Mouse (Mus musculus): ENCODE measurements around the gene R3hdm1. TPM values are rescaled to one million over a fixed set of nuclear protein-coding genes. Genes with fewer than 3 reads are reported as not detected.

Gene R3hdm1
- polyA plus RNA-seq, 1 experiment from 2014 or later, result 83.8 TPM

DNA sequence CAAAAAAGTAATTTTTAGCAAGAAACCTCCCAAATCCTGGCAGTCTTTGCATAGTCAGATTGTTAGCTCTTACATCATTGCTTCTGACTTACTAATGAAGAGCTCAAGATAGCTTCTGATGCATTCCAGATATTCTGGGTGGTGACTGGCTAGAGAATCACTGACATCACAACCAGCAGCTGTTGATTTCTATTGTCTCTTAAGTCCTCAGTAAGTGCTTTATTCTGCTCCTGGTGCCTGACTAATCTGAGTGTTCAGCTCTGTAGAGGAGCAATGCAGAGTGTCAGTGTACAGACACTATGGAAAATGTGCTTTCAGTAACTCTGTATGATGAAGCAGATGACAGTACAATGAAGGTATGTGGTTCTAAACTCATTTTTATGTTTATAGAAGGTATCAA is 38.6 kb downstream of the R3hdm1 start:
- no peaks in the 10 kb centered on the region for H3K9me3 ChIP-seq
- H3K4me1 ChIP-seq, result no peaks in the 10 kb centered on the region
- H3K4me2 ChIP-seq (replicated peaks), result no peak overlapping the region
- H3K4me3 ChIP-seq, result no peak overlapping the region
- no peaks in the 10 kb centered on the region for H3K27me3 ChIP-seq
- no peaks in the 10 kb centered on the region for H3K36me3 ChIP-seq
- H3K27ac ChIP-seq, result no peak overlapping the region
- no peak for ATAC-seq (ENCODE audit: insufficient number of reproducible peaks, insufficient read depth, low FRiP score, low TSS enrichment)
- no peak overlapping the region for H3K9ac ChIP-seq

DNA sequence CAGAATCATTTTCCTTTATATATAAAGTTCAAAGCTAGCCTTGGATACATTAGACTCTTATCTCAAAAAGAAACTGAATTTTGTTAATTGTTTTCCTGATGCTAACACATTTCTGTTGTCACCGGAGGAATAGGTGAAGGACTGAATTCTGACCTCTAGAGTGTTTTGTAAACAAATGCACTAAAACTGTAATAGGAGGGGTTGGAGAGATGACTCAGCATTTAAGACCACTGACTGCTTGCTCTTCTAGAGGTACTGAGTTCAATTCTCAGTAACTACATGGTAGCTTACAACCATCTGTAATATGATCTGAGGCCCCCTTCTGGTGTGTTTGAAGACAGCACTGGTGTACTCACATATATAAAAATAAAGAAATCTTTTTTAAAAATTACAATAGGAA is 63.9 kb downstream of the R3hdm1 start:
- no peaks in the 10 kb centered on the region for H3K36me3 ChIP-seq
- no peak overlapping the region for H3K27ac ChIP-seq
- 95% methylated on average over 1 of the region's 1 CpGs for WGBS

DNA sequence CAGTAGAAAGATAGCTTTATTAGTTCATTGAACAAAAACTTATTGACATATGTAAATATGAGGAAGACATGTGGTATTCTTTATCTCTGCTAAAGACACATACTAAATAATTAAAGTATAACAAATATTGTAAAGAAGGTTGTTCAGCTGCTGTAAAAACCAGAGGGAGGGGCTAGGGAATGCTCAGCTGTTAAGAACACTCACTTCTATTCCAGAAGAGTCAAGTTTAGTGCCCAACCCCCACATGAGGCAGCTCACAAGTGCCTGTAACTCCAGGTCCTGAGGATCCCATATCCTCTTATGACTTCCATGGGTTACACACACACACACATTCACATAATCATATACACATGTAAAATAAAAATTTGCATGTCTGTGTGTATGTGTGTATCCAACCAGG is 67.0 kb downstream of the R3hdm1 start:
- Histone ChIP-seq H3K27ac (no peak overlapping the region), H3K36me3 (peaks cover 3% of the 10 kb centered on the region; the same call in 1 of the 2 replicates), H3K27me3 (no peaks in the 10 kb centered on the region), H3K9ac (no peak overlapping the region), H3K4me2 (replicated peaks) (no peak overlapping the region), H3K9me3 (no peaks in the 10 kb centered on the region), H3K4me3 (no peak overlapping the region), H3K4me1 (no peaks in the 10 kb centered on the region)
- ATAC-seq (ENCODE audit: insufficient number of reproducible peaks, insufficient read depth, low FRiP score, low TSS enrichment), result no peak

More for the DNA sequence above, 63.9 kb downstream of the R3hdm1 start:
- H3K27me3 ChIP-seq, result no peaks in the 10 kb centered on the region
- no peaks in the 10 kb centered on the region for H3K9me3 ChIP-seq
- H3K4me2 ChIP-seq (replicated peaks), result no peak overlapping the region
- H3K4me3 ChIP-seq, result no peak overlapping the region
- no peak for ATAC-seq (ENCODE audit: insufficient number of reproducible peaks, insufficient read depth, low FRiP score, low TSS enrichment)
- no peak overlapping the region for H3K9ac ChIP-seq
- H3K4me1 ChIP-seq, result no peaks in the 10 kb centered on the region

DNA sequence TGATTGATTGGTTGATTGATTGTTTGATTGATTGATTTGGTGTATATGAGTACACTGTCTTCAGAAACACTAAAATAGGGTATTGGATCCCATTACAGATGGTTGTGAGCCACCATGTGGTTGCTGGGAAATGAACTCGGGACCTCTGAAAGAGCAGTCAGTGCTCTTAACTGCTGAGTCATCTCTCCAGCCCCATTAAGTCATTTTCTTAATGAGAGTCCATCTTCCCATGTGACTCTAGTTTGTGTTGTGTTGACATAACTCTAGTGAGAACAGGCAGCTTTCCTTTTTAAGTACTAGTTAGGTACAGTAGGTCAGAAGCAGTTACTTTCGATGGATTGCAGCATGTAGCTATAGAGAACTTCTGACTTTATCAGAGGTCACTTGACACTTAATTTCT is 88.3 kb downstream of the R3hdm1 start:
- no peak for ATAC-seq (ENCODE audit: insufficient number of reproducible peaks, insufficient read depth, low FRiP score, low TSS enrichment)
- 62% methylated on average over 2 of the region's 2 CpGs for WGBS
- Histone ChIP-seq H3K4me3 (no peak overlapping the region), H3K9me3 (no peaks in the 10 kb centered on the region), H3K27me3 (no peaks in the 10 kb centered on the region), H3K27ac (no peak overlapping the region), H3K4me2 (replicated peaks) (no peak overlapping the region), H3K4me1 (no peaks in the 10 kb centered on the region), H3K36me3 (peaks cover 38% of the 10 kb centered on the region), H3K9ac (no peak overlapping the region)

DNA sequence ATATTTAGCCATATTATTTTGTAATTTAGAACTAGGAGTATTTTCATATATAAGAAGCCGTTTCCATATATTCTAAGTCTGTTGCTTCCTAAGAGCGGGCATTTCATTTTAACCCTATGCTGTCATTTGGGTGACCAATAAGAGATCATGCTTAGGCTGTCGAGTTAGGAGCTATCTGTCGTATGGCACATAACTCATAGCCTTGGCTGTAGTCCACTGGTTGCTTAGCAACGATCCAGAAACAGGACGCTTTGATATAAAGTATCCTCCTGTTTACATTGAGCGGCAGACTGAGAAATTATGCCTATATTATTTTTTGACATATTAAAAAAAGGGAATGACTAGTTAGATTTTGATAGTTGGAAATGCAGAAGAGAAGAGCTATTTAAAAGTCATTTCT is 89.3 kb downstream of the R3hdm1 start:
- peaks cover 35% of the 10 kb centered on the region for H3K36me3 ChIP-seq

DNA sequence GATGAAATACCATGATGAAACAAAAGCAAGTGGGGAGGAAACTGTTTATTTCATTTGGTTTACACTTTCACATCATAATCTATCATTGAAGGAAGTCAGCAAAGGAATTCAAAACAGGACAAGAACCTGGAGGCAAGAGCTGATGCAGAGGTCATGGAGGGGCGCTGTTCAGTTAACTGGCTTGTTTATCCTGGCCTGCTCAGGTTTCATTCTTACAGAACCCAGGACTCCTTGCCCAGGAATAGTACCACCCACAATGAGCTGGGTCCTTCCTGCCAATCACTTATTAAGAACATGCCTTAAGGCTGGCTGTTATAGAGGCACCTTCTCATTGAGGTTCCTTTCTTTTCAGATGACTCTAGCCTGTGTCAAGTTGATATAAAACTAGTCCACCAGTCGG is 90.9 kb downstream of the R3hdm1 start:
- WGBS, result 31% methylated on average over 2 of the region's 2 CpGs
- ATAC-seq (ENCODE audit: insufficient number of reproducible peaks, insufficient read depth, low FRiP score, low TSS enrichment), result 0 out of 2 replicates have a peak, but pooled peaks have one; percentile 35

More for the DNA sequence above, 89.3 kb downstream of the R3hdm1 start:
- Histone ChIP-seq H3K4me2 (replicated peaks) (no peak overlapping the region), H3K9me3 (no peaks in the 10 kb centered on the region), H3K27ac (no peak overlapping the region), H3K4me3 (no peak overlapping the region), H3K4me1 (no peaks in the 10 kb centered on the region), H3K9ac (no peak overlapping the region), H3K27me3 (no peaks in the 10 kb centered on the region)
- ATAC-seq (ENCODE audit: insufficient number of reproducible peaks, insufficient read depth, low FRiP score, low TSS enrichment), result no peak
- 87% methylated on average over 7 of the region's 7 CpGs for WGBS

DNA sequence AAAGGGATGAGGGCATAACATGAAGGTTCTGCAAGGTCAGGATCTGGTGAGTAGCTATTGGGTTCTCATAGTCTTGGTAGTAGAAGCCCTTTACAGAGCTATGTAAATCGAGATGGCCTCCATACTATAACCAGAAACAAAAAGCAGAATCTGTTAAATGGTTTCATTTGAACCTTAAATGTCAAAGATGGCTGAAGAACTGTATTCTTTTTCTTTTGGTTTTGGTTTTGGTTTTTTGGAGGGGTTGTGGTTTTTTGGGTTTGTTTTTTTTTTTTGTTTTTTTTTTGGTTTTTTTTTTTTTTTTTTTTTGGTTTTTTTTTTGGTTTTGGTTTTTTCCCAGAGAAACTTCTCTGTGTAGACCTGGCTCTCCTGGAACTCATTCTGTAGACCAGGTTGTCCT is 94.3 kb downstream of the R3hdm1 start:
- H3K4me2 ChIP-seq (replicated peaks), result no peak overlapping the region
- no peak overlapping the region for H3K27ac ChIP-seq
- peaks cover 40% of the 10 kb centered on the region for H3K36me3 ChIP-seq
- no peak for ATAC-seq (ENCODE audit: insufficient number of reproducible peaks, insufficient read depth, low FRiP score, low TSS enrichment)
- H3K27me3 ChIP-seq, result no peaks in the 10 kb centered on the region
- WGBS, result 91% methylated on average over 1 of the region's 1 CpGs
- no peaks in the 10 kb centered on the region for H3K4me1 ChIP-seq
- no peak overlapping the region for H3K9ac ChIP-seq
- no peaks in the 10 kb centered on the region for H3K9me3 ChIP-seq
- no peak overlapping the region for H3K4me3 ChIP-seq

More for the DNA sequence above, 90.9 kb downstream of the R3hdm1 start:
- no peaks in the 10 kb centered on the region for H3K9me3 ChIP-seq
- no peak overlapping the region for H3K27ac ChIP-seq
- H3K36me3 ChIP-seq, result peaks cover 39% of the 10 kb centered on the region
- no peaks in the 10 kb centered on the region for H3K4me1 ChIP-seq
- H3K4me2 ChIP-seq (replicated peaks), result no peak overlapping the region
- H3K27me3 ChIP-seq, result no peaks in the 10 kb centered on the region
- no peak overlapping the region for H3K9ac ChIP-seq
- no peak overlapping the region for H3K4me3 ChIP-seq

DNA sequence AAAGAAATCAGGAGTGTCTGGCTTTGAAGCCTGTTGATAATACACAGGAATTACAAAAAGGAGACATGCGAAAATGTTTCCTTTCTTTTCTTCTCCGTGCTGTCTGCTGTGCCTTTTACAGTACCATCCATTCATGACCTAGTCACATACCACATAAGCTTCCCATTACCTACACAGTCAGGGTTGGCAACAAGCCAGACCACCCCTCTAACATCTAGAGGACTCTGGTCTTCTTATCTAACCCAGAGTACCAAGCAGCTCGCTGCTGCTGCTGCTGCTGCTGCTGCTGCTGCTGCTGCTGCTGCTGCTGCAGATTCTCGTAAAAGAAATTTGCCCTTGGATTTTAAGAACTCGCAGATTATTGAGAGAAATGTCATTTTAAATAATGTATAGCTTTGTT is 110.2 kb downstream of the R3hdm1 start:
- Histone ChIP-seq H3K4me3 (no peak overlapping the region), H3K4me1 (0 out of 2 replicates have a peak, but pooled peaks cover 6% of the 10 kb centered on the region), H3K9me3 (no peaks in the 10 kb centered on the region), H3K4me2 (replicated peaks) (no peak overlapping the region), H3K27ac (no peak overlapping the region), H3K36me3 (peaks cover 32% of the 10 kb centered on the region), H3K9ac (no peak overlapping the region), H3K27me3 (no peaks in the 10 kb centered on the region)
- ATAC-seq (ENCODE audit: insufficient number of reproducible peaks, insufficient read depth, low FRiP score, low TSS enrichment), result no peak
- 55% methylated on average over 5 of the region's 5 CpGs for WGBS

DNA sequence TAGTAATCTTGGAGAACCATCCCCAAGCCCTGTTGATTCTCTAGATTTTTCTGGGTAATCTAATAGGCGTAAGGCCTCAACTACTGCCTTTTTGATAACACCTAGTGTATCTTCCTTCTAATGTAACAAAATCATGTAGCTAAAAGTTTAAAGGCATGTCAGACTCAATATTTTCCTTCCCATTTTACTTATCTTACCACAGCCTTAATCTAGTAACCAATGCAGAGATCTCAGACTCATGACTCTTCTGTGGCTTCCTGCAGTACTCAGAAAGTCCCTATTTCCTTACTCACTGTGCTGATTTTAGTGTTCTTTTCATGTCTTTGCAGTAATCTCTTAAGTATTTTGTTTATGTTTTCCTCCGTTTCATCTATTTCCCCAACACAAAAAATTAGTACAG is 118.8 kb downstream of the R3hdm1 start:
- 93% methylated on average over 2 of the region's 2 CpGs for WGBS
- no peak for ATAC-seq (ENCODE audit: insufficient number of reproducible peaks, insufficient read depth, low FRiP score, low TSS enrichment)
- Histone ChIP-seq H3K9ac (no peak overlapping the region), H3K27me3 (no peaks in the 10 kb centered on the region), H3K4me2 (replicated peaks) (no peak overlapping the region), H3K4me1 (no peaks in the 10 kb centered on the region), H3K4me3 (no peak overlapping the region), H3K9me3 (no peaks in the 10 kb centered on the region), H3K27ac (no peak overlapping the region), H3K36me3 (peaks cover 42% of the 10 kb centered on the region)

DNA sequence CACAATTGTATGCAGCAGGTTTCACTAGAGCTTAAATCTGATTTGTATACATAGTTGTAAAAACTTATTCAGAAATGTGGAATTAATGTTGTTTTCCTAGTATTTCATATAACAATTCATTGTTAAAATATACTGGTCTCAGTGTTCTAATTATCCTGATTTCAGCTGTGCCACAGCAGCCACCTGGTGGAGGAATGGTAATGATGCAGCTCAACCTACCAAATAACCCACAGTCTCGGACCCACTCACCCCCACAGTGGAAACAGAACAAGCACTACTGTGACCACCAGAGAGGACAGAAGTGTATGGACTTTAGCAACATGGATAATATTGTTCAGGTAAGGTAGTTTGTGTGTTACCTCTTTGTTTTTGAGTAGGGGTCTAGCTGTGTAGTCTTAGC is 120.2 kb downstream of the R3hdm1 start:
- Histone ChIP-seq H3K27me3 (no peaks in the 10 kb centered on the region), H3K4me3 (no peak overlapping the region), H3K36me3 (peaks cover 37% of the 10 kb centered on the region), H3K27ac (no peak overlapping the region), H3K9ac (no peak overlapping the region), H3K4me1 (no peaks in the 10 kb centered on the region), H3K4me2 (replicated peaks) (no peak overlapping the region), H3K9me3 (no peaks in the 10 kb centered on the region)
- ATAC-seq (ENCODE audit: insufficient number of reproducible peaks, insufficient read depth, low FRiP score, low TSS enrichment), result no peak
- WGBS, result 71% methylated on average over 1 of the region's 1 CpGs

DNA sequence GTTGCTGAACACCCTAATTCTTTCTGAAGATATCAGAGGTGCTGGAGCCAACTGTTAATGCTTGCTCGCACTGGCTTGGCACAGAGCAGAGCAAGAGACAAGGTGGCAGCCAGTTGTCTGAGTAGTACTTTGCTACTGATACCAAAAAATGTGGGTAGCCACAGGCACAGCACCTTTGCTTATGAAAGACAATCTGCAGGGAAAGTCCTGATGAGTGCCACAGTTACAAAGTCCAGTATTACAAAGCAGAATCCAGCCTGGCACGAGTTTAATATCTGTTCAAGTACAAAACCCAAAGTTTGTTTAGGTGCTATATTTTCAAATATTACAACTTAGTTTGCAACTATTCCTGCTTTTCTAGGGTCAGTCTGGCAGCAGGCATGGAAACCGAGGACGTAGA is 132.1 kb downstream of the R3hdm1 start:
- ATAC-seq (ENCODE audit: insufficient number of reproducible peaks, insufficient read depth, low FRiP score, low TSS enrichment), result no peak
- Histone ChIP-seq H3K9me3 (no peaks in the 10 kb centered on the region), H3K27ac (no peak overlapping the region), H3K36me3 (peaks cover 42% of the 10 kb centered on the region), H3K4me2 (replicated peaks) (no peak overlapping the region), H3K4me1 (no peaks in the 10 kb centered on the region), H3K27me3 (no peaks in the 10 kb centered on the region), H3K4me3 (no peak overlapping the region), H3K9ac (no peak overlapping the region)
- 94% methylated on average over 4 of the region's 4 CpGs for WGBS

DNA sequence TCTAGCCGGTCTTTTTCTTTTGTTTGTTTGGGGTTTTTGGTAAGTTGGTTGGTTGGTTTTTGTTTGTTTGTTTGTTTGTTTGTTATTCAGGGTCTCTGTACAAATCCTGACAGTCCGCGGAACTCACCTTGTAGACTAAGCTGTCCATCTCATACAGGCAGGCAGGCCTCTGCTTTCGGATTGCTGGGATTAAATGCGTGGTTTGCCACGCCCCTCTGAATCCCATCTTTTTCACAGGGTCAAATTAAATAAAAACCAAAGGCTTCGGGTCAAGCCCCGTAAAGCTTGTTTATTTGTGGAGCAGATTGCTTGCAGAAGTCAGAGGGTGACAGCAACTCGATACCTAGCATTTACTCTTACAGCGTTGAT is 140.5 kb downstream of the R3hdm1 start, which contains the start of gene Ubxn4:
Gene Ubxn4 (plus strand): TSS at position 338 of the 369 bp plus-strand sequence.
- Histone ChIP-seq H3K4me1 (peaks cover 8% of the 10 kb centered on the region; the same call in 1 of the 2 replicates), H3K9ac (peak within 1 kb of the TSS; percentile 73), H3K4me2 (replicated peaks) (peak within 1 kb of the TSS; percentile 90), H3K9me3 (no peaks in the 10 kb centered on the region), H3K36me3 (no peaks in the 10 kb centered on the region), H3K27me3 (no peaks in the 10 kb centered on the region), H3K4me3 (peak within 1 kb of the TSS; percentile 74), H3K27ac (peak within 1 kb of the TSS; percentile 86)
- 9% methylated on average over 10 of the region's 10 CpGs for WGBS
- ATAC-seq (ENCODE audit: insufficient number of reproducible peaks, insufficient read depth, low FRiP score, low TSS enrichment), result peak; percentile 37
